Mouse (Mus musculus) heart, postnatal 0 days (tissue): Measurements from ENCODE around the gene Adprm. TPM values are rescaled to one million over a fixed set of nuclear protein-coding genes. Genes with fewer than 3 reads are reported as not detected.

ENCODE experiments used
- ATAC-seq: fragments of 200-750 bp; cut with Nextera tagmentation; 2 replicates; pipeline ENCODE4 v1.8.0; 2017; ENCODE audit warnings: low read depth, moderate number of reproducible peaks, moderate library complexity; ENCODE audit not compliant: insufficient read depth
- DNase-seq: peaks from one replicate; pipeline ENCODE4 v3.0.0-alpha.2; 2016; ENCODE audit warnings: low spot score
- H3K27ac ChIP-seq: fragments of 300-500 bp; sonication (generic); 2 replicates; pipeline ENCODE4 v1.5.1; 2014; ENCODE audit warnings: low read depth, mild to moderate bottlenecking
- H3K27me3 ChIP-seq: fragments of 300-500 bp; sonication (generic); 2 replicates; pipeline ENCODE4 v1.6.1; 2014; ENCODE audit warnings: low read length, mixed read lengths; ENCODE audit not compliant: control insufficient read depth, insufficient read depth
- H3K36me3 ChIP-seq: fragments of 300-500 bp; sonication (generic); replicated peaks from 2 replicates; pipeline ENCODE4 v1.6.1; 2014; ENCODE audit warnings: low read length, mixed read lengths; ENCODE audit not compliant: control insufficient read depth, insufficient read depth
- H3K4me1 ChIP-seq: fragments of 300-500 bp; sonication (generic); 2 replicates; pipeline ENCODE4 v1.6.1; 2014; ENCODE audit warnings: antibody characterized with exemption; ENCODE audit not compliant: control insufficient read depth, insufficient read depth
- H3K4me2 ChIP-seq: fragments of 300-500 bp; sonication (generic); 2 replicates; pipeline ENCODE4 v1.6.1; 2014; ENCODE audit warnings: low read depth, mild to moderate bottlenecking, low read length, moderate library complexity
- H3K4me3 ChIP-seq: fragments of 300-500 bp; sonication (generic); 2 replicates; pipeline ENCODE4 v1.5.1; 2014; ENCODE audit warnings: low read depth, low read length
- H3K9ac ChIP-seq: fragments of 300-500 bp; sonication (generic); replicated peaks from 2 replicates; pipeline ENCODE4 v1.6.1; 2014; ENCODE audit warnings: low read depth, low read length, mixed read lengths
- H3K9me3 ChIP-seq: fragments of 300-500 bp; sonication (generic); replicated peaks from 2 replicates; pipeline ENCODE4 v1.6.1; 2016; ENCODE audit warnings: low read length; ENCODE audit not compliant: control insufficient read depth
- CTCF ChIP-seq: IDR thresholded peaks from 2 replicates; pipeline ENCODE4 v1.5.1; 2016; ENCODE audit warnings: antibody characterized with exemption, control low read depth, low read depth
- EP300 ChIP-seq: IDR thresholded peaks from 2 replicates; pipeline ENCODE4 v1.6.1; 2016; ENCODE audit warnings: antibody characterized with exemption, low read depth
- WGBS: fragments of 180-500 bp; shearing (Covaris S2); extraction: QIAGEN DNeasy Blood & Tissue Kit; methylation state at CpG from one replicate; pipeline ENCODE4 v1.1.7; 2014; 5-methylcytosine and 5-hydroxymethylcytosine counted together
- polyA plus RNA-seq: library from polyadenylated mRNA; unstranded; fragments of >200 nt; fragmentation: Nextera tagmentation; extraction: Ambion mirVana; gene quantifications from 2 replicates; pipeline ENCODE4 v1.2.1, GENCODE M21; 2015
- total RNA-seq: library from RNA; depleted of rRNA; stranded (reverse); fragments of >200 nt; gene quantifications from 2 replicates; pipeline ENCODE4 v1.2.3, GENCODE M21; 2014; ENCODE audit warnings: low replicate concordance

Adprm gene
- total and polyA plus RNA-seq, 2 experiments from 2014 or later = 4.2 to 15.9 TPM

DNA sequence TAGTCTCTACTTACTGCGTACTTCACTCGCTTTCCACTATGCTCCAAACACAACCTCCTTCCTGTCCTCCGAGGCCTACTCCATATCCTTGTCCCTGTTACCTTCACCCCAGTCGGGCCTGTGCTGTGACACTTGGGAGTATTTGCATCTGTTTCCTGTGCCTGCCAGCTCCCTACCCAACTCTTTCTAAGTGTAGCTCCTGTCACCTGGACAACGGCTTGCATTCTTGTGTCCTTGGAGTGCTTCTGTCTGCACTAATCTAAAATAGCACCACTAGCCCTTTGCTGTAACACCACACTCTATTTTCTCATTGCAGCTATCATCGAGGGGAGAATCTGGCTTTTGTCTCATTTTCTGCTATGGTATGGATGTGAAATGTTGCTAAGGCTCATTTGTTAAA is 11.9 kb downstream of the Adprm start:
- Histone ChIP-seq H3K4me3 (no peak overlapping the region), H3K27ac (0 out of 2 replicates have a peak overlapping the region, but pooled peaks have one; percentile 9), H3K27me3 (no peaks in the 10 kb centered on the region), H3K9ac (no peak overlapping the region), H3K9me3 (no peaks in the 10 kb centered on the region), H3K36me3 (peaks cover 49% of the 10 kb centered on the region), H3K4me2 (no peak overlapping the region), H3K4me1 (no peaks in the 10 kb centered on the region)
- WGBS = 52% methylated on average over 6 of the region's 6 CpGs
- ATAC-seq (peak; percentile 73), DNase-seq (peak; percentile 11)
- TF ChIP-seq EP300 = no peak
- TF ChIP-seq CTCF = no peak

DNA sequence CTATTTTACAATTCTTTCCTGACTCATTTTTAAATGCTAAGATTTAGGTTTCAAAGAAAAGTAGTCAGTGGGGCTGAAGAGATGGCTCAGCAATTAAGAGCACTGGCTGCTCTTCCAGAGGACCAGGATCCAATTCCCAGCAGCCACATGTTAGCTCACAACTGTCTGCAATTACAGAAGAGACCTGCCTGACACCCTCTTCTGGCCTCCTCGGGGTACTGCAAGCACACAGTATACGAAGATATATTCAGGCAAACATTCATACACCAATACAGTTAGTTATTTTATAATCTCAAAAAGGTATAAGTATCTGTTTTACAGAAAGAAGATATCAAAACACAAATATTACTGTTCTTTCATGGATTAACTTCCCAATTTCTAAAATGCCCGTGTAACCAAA is 12.6 kb downstream of the Adprm start:
- no peak overlapping the region for H3K4me3 ChIP-seq
- TF ChIP-seq CTCF (no peak), EP300 (no peak)
- no peak overlapping the region for H3K4me2 ChIP-seq
- no peak overlapping the region for H3K27ac ChIP-seq
- 87% methylated on average over 3 of the region's 3 CpGs for WGBS
- H3K4me1 ChIP-seq = no peaks in the 10 kb centered on the region
- H3K9me3 ChIP-seq = no peaks in the 10 kb centered on the region
- ATAC-seq = no peak
- no peak overlapping the region for H3K9ac ChIP-seq
- no peak for DNase-seq
- peaks cover 49% of the 10 kb centered on the region for H3K36me3 ChIP-seq
- H3K27me3 ChIP-seq = no peaks in the 10 kb centered on the region

DNA sequence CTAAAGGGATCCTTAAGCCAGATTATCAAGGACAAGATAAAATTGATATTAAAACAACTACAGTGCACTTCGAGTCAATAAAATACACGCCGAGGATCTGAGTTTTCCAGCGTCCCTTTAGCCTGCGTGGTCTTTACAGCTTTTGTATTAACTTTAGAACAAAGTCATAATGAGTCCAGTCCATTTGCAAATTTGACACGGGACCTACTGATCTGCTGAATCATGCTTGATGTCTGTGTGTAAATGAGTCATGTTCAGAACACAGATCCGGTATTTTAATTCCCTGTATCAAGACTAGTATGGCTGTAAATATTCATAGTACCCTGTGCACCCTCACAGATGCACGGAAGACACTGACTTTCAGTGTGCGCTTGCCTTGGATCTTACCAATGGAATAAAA is 15.5 kb downstream of the Adprm start:
- Histone ChIP-seq H3K36me3 (peaks cover 47% of the 10 kb centered on the region), H3K9me3 (no peaks in the 10 kb centered on the region), H3K4me1 (no peaks in the 10 kb centered on the region), H3K4me2 (no peak overlapping the region), H3K27me3 (no peaks in the 10 kb centered on the region), H3K27ac (no peak overlapping the region), H3K9ac (no peak overlapping the region), H3K4me3 (no peak overlapping the region)
- TF ChIP-seq EP300 (no peak), CTCF (no peak)
- 91% methylated on average over 9 of the region's 9 CpGs for WGBS
- no peak for DNase-seq
- no peak for ATAC-seq

- Histone ChIP-seq H3K4me3 (no peak overlapping the region), H3K4me2 (no peak overlapping the region), H3K36me3 (peaks cover 40% of the 10 kb centered on the region), H3K27me3 (no peaks in the 10 kb centered on the region), H3K9ac (no peak overlapping the region), H3K9me3 (no peaks in the 10 kb centered on the region), H3K4me1 (no peaks in the 10 kb centered on the region), H3K27ac (no peak overlapping the region)
- ATAC-seq = no peak
- TF ChIP-seq CTCF (no peak), EP300 (no peak)
- WGBS = 81% methylated on average over 6 of the region's 6 CpGs
- no peak for DNase-seq
Observed at GRCm38 (mm10) chr11:67036229-67036628, 16.2 kb downstream of the Adprm start.

GRCm38 (mm10) chr11:67034775-67035485 is 17.5 kb downstream of the Adprm start:
- Histone ChIP-seq H3K4me2 (no peak overlapping the region), H3K9ac (no peak overlapping the region), H3K9me3 (no peaks in the 10 kb centered on the region), H3K4me1 (no peaks in the 10 kb centered on the region), H3K27ac (no peak overlapping the region), H3K27me3 (no peaks in the 10 kb centered on the region), H3K36me3 (peaks cover 29% of the 10 kb centered on the region), H3K4me3 (no peak overlapping the region)
- DNase-seq (no peak), ATAC-seq (no peak)
- TF ChIP-seq EP300 = no peak
- no peak for TF ChIP-seq CTCF
- 54% methylated on average over 4 of the region's 4 CpGs for WGBS

DNA sequence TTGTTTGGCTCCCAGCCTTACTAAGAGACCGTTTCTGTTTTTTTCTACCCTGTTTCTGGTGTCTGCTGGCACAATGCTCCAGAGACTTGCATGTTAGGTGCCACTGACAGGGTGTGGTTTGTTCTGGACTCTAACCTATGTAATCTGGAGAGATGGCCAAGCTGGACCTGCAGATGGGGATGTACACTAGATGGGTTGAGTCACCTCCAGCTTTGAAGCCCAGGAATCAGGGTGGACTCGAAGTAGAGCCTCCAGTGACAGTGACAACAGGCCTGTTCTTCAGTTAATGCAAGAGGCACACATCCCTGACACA is 20.8 kb downstream of the Adprm start:
- no peak for ATAC-seq

More for the DNA sequence above, 20.8 kb downstream of the Adprm start:
- TF ChIP-seq CTCF (no peak), EP300 (no peak)
- H3K4me3 ChIP-seq = no peak overlapping the region
- no peaks in the 10 kb centered on the region for H3K9me3 ChIP-seq
- H3K9ac ChIP-seq = no peak overlapping the region
- H3K27ac ChIP-seq = no peak overlapping the region
- H3K4me1 ChIP-seq = no peaks in the 10 kb centered on the region
- no peaks in the 10 kb centered on the region for H3K27me3 ChIP-seq
- no peak overlapping the region for H3K4me2 ChIP-seq
- 0 out of 2 replicates have a peak, but pooled peaks cover 4% of the 10 kb centered on the region for H3K36me3 ChIP-seq
- no peak for DNase-seq
- WGBS = 74% methylated on average over 2 of the region's 2 CpGs
